Mouse (Mus musculus): ENCODE measurements around the gene Adat2.

Adat2 gene

DNA sequence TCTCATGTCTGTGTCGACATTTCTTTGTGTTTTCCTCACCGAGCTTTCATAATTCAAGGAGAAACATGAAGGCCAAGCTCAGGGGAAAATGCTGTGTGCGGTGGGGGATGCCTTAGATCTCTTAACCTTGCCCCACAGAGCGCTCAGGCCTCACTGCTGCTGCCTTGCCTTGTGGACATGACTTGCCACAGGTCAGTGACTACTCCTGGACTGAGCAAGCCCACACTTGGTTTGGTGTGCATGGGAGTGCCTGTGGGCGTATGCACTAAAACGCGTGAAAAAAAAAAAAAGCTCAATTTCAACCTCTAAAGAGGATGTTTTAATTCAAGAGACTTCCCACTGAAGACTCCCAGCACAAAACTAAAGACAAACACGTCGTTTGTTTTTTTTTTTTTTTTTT lies 44.2 kb downstream of the Adat2 start:
- DNase-seq: no peak

GRCm38 (mm10) chr10:13597491-13597890 lies 44.8 kb downstream of the Adat2 start:
- DNase-seq: no peak

- DNase-seq: no peak
Measured at GRCm38 (mm10) chr10:13600926-13601325, 48.2 kb downstream of the Adat2 start.

Measured in thymus, adult 18-20 months (tissue).